Mouse (Mus musculus): Measurements from ENCODE around the gene Macf1.
A peak's percentile ranks its signal among the peaks of the same experiment; 100 is the strongest.

- peak; percentile 69 for TF ChIP-seq CTCF (conservative IDR thresholded peaks at IDR 0.05; ENCODE audit: low read length)
- TF ChIP-seq NANOG (IDR thresholded peaks at IDR 0.05; ENCODE audit: borderline replicate concordance, low read length), result no peak
- no peak for TF ChIP-seq POU5F1 (IDR thresholded peaks at IDR 0.05; ENCODE audit: borderline replicate concordance, low read length)
Observed at GRCm38 (mm10) chr4:123588353-123589301, 95.5 kb downstream of the Macf1 start.

Data from E14TG2a.4 (cell line).